12 mouse cellular contexts compared by ENCODE assay signal in genomic region chr7:37180416-37180815, GRCm38 (mm10).
DNase-seq lines count a peak whose midpoint lies in the region; ATAC-seq and TF ChIP-seq lines count a peak whose summit lies in the region.
"Had no signal": no experiment of that assay in that cellular context is flagged by ENCODE, and none has a peak within 500 bp of the region (broad histone marks: within the 10 kb centered on the region; RNA-seq: fewer than 3 reads in every experiment).

No protein-coding gene starts in this region.

- DNase-seq in intestine, embryonic 14.5 days (ENCODE audit: low spot score) = peak; percentile 49
- DNase-seq in Muller cell, postnatal 12 days (ENCODE audit: inconsistent ontology term) = peak; percentile 8
- peak; percentile 32 for DNase-seq in lung, postnatal 10 days
- no peak for DNase-seq in layer of hippocampus, adult 9-10 months (ENCODE audit: low spot score)
- DNase-seq in urinary bladder, postnatal 25 days (ENCODE audit: low spot score) = no peak
- DNase-seq in gastrocnemius, postnatal 25 days = no peak
- DNase-seq: adrenal gland, postnatal 25 days; cerebellum, adult 2 months; heart, adult 18-20 months had no signal

- no peaks in the 10 kb centered on the region for H3K9me3 ChIP-seq in intestine, embryonic 14.5 days (ENCODE audit: control insufficient read depth, low read length)
- H3K9me3 ChIP-seq in intestine, postnatal 0 days (ENCODE audit: control insufficient read depth) = no peaks in the 10 kb centered on the region
- H3K9me3 ChIP-seq in forebrain, embryonic 15.5 days = no peaks in the 10 kb centered on the region

- no peaks in the 10 kb centered on the region for H3K36me3 ChIP-seq in intestine, embryonic 14.5 days (ENCODE audit: control insufficient read depth, insufficient read depth, low read length)
- H3K36me3 ChIP-seq in intestine, postnatal 0 days (ENCODE audit: control insufficient read depth, insufficient read depth) = no peaks in the 10 kb centered on the region
- no peaks in the 10 kb centered on the region for H3K36me3 ChIP-seq in forebrain, embryonic 15.5 days

- no peak for ATAC-seq in intestine, embryonic 14.5 days (replicated peaks; ENCODE audit: low FRiP score, low TSS enrichment, low read depth)
- no peak for ATAC-seq in intestine, postnatal 0 days
- peak; percentile 80 for ATAC-seq in forebrain, embryonic 15.5 days (replicated peaks)

- no peak overlapping the region for H3K27ac ChIP-seq in intestine, embryonic 14.5 days (ENCODE audit: low read depth)
- no peak overlapping the region for H3K27ac ChIP-seq in intestine, postnatal 0 days (ENCODE audit: low read depth, low read length)
- H3K27ac ChIP-seq in forebrain, embryonic 15.5 days (replicated peaks) = no peak overlapping the region

- 0 out of 2 replicates have a peak overlapping the region, but pooled peaks have one; percentile 14 for H3K4me2 ChIP-seq in intestine, embryonic 14.5 days (ENCODE audit: low read length)
- H3K4me2 ChIP-seq in intestine, postnatal 0 days (replicated peaks; ENCODE audit: low read depth) = no peak overlapping the region
- peak overlapping the region; percentile 34 for H3K4me2 ChIP-seq in forebrain, embryonic 15.5 days (replicated peaks)

- H3K4me3 ChIP-seq in intestine, embryonic 14.5 days (ENCODE audit: low read depth, low read length) = no peak overlapping the region
- no peak overlapping the region for H3K4me3 ChIP-seq in intestine, postnatal 0 days (ENCODE audit: low read depth, low read length)
- peak overlapping the region; percentile 3; the same call in 1 of the 2 replicates for H3K4me3 ChIP-seq in forebrain, embryonic 15.5 days
- H3K4me3 ChIP-seq: erythroblast, embryonic 14.5 days had no signal

- WGBS in intestine, embryonic 14.5 days = 53% methylated on average over 13 of the region's 13 CpGs
- WGBS in intestine, postnatal 0 days = 76% methylated on average over 13 of the region's 13 CpGs
- 13% methylated on average over 13 of the region's 13 CpGs for WGBS in forebrain, embryonic 15.5 days

- TF ChIP-seq CTCF in intestine, postnatal 0 days (IDR thresholded peaks at IDR 0.05; ENCODE audit: low read depth) = no peak

- no peak overlapping the region for H3K9ac ChIP-seq in intestine, embryonic 14.5 days (ENCODE audit: low read length)
- no peak overlapping the region for H3K9ac ChIP-seq in intestine, postnatal 0 days (ENCODE audit: low read depth, low read length)
- no peak overlapping the region for H3K9ac ChIP-seq in forebrain, embryonic 15.5 days (replicated peaks)

- H3K4me1 ChIP-seq in intestine, embryonic 14.5 days (replicated peaks; ENCODE audit: control insufficient read depth, insufficient read depth, low read length) = peaks cover 10% of the 10 kb centered on the region; the same call in 1 of the 2 replicates
- no peaks in the 10 kb centered on the region for H3K4me1 ChIP-seq in intestine, postnatal 0 days (replicated peaks; ENCODE audit: control insufficient read depth, insufficient read depth, low read length)
- H3K4me1 ChIP-seq in forebrain, embryonic 15.5 days = peaks cover 18% of the 10 kb centered on the region

- H3K27me3 ChIP-seq in intestine, embryonic 14.5 days (replicated peaks; ENCODE audit: control insufficient read depth, insufficient read depth, low read length) = no peaks in the 10 kb centered on the region
- H3K27me3 ChIP-seq in intestine, postnatal 0 days (replicated peaks; ENCODE audit: control insufficient read depth, insufficient read depth, low read length) = no peaks in the 10 kb centered on the region
- H3K27me3 ChIP-seq in forebrain, embryonic 15.5 days = no peaks in the 10 kb centered on the region

Comparison
In these comparisons a context has a peak if more than half of its experiments do, and no peak if none do; other contexts are left out.
1. DNase-seq: peak in intestine, embryonic 14.5 days (single experiment), Muller cell, postnatal 12 days (single experiment) and lung, postnatal 10 days (single experiment); none in layer of hippocampus, adult 9-10 months (single experiment), urinary bladder, postnatal 25 days (single experiment) and gastrocnemius, postnatal 25 days (single experiment).